Mouse (Mus musculus) CH12.LX (cell line): ENCODE results near the gene Lrp4. TPM values are rescaled to one million over a fixed set of nuclear protein-coding genes. Genes with fewer than 3 reads are reported as not detected.

Experiments used
- DNase-seq: peaks from one replicate; pipeline ENCODE4 v3.0.0-alpha.2; 2013; ENCODE audit errors: extremely low read depth
- H3K27ac ChIP-seq: 2 replicates; pipeline ENCODE4 v1.5.1; 2012; ENCODE audit warnings: low read depth, mild to moderate bottlenecking, control low read depth, moderate library complexity; ENCODE audit not compliant: insufficient read depth
- H3K27me3 ChIP-seq: replicated peaks from 2 replicates; pipeline ENCODE3; 2012; ENCODE audit warnings: inconsistent platforms
- H3K36me3 ChIP-seq, 2 experiments: replicated peaks in 1 of 2; 2 replicates each; pipeline versions ENCODE3 to v1.6.1; 2012; ENCODE audit warnings: inconsistent platforms in 1 of 2, low read length in 1 of 2, mild to moderate bottlenecking in 1 of 2, mixed read lengths in 1 of 2, moderate library complexity in 1 of 2; ENCODE audit not compliant: control insufficient read depth in 1 of 2, insufficient read depth in 1 of 2
- H3K4me1 ChIP-seq, 2 experiments: 2 replicates each; pipeline ENCODE4 v1.6.1; 2012; ENCODE audit warnings: inconsistent platforms in 1 of 2, moderate library complexity in 1 of 2; ENCODE audit not compliant: insufficient read depth in 2 of 2, control insufficient read depth in 1 of 2
- H3K4me2 ChIP-seq: 2 replicates; pipeline ENCODE4 v1.6.1; 2012; ENCODE audit warnings: low read depth, mild to moderate bottlenecking, control low read depth; ENCODE audit not compliant: poor library complexity, insufficient read depth, severe bottlenecking
- H3K4me3 ChIP-seq, 3 experiments: fragments of 150-350 bp in 1 of 3; sonication (generic) in 1 of 3; replicated peaks in 1 of 3; 2 replicates each; pipeline versions ENCODE3 to v1.5.1; 2011 to 2012; ENCODE audit warnings: low read depth in 2 of 3, low read length in 2 of 3, mild to moderate bottlenecking in 2 of 3, moderate library complexity in 2 of 3, control low read depth in 1 of 3, improper control_type of control experiment in 1 of 3, inconsistent platforms in 1 of 3, mixed read lengths in 1 of 3; ENCODE audit not compliant: poor library complexity in 1 of 3
- H3K79me2 ChIP-seq: replicated peaks from 2 replicates; pipeline ENCODE4 v1.6.1; 2012; ENCODE audit warnings: mild to moderate bottlenecking, moderate library complexity; ENCODE audit not compliant: control insufficient read depth, poor library complexity, insufficient read depth, severe bottlenecking; ENCODE audit errors: extremely low read depth
- H3K9ac ChIP-seq: 2 replicates; pipeline ENCODE4 v1.6.1; 2012; ENCODE audit warnings: low read depth, mild to moderate bottlenecking, control low read depth, moderate library complexity; ENCODE audit not compliant: insufficient read depth
- H3K9me3 ChIP-seq: replicated peaks from 2 replicates; pipeline ENCODE3; 2012; ENCODE audit warnings: low read length, inconsistent platforms, mixed read lengths
- ELF1 ChIP-seq: IDR thresholded peaks from 2 replicates; pipeline ENCODE4 v1.6.1; 2014; ENCODE audit warnings: low read depth, mild to moderate bottlenecking, inconsistent platforms, low read length, improper control_type of control experiment
- HCFC1 ChIP-seq: IDR thresholded peaks from 2 replicates; pipeline ENCODE4 v1.6.1; 2012; ENCODE audit warnings: low read depth, mild to moderate bottlenecking, inconsistent platforms, low read length, improper control_type of control experiment
- IRF4 ChIP-seq: IDR thresholded peaks from 2 replicates; pipeline ENCODE4 v1.6.1; 2014; ENCODE audit warnings: low read depth, mild to moderate bottlenecking, inconsistent platforms, low read length, improper control_type of control experiment
- JUN ChIP-seq: IDR thresholded peaks from 2 replicates; pipeline ENCODE4 v1.6.1; 2011; ENCODE audit warnings: low read depth, mild to moderate bottlenecking, low read length, improper control_type of control experiment, moderate library complexity; ENCODE audit not compliant: insufficient read depth
- MAZ ChIP-seq: IDR thresholded peaks from 2 replicates; pipeline ENCODE4 v1.6.1; 2012; ENCODE audit warnings: low read depth, mild to moderate bottlenecking, inconsistent platforms, low read length, improper control_type of control experiment, moderate library complexity
- MEF2A ChIP-seq: IDR thresholded peaks from 2 replicates; pipeline ENCODE4 v1.6.1; 2014; ENCODE audit warnings: low read depth, mild to moderate bottlenecking, inconsistent platforms, low read length, improper control_type of control experiment, borderline replicate concordance
- MXI1 ChIP-seq: IDR thresholded peaks from 2 replicates; pipeline ENCODE4 v1.6.1; 2011; ENCODE audit warnings: mild to moderate bottlenecking, low read depth, low read length, improper control_type of control experiment
- MYC ChIP-seq: IDR thresholded peaks from 2 replicates; pipeline ENCODE4 v1.6.1; 2011; ENCODE audit warnings: low read depth, mild to moderate bottlenecking, improper control_type of control experiment, low read length
- NRF1 ChIP-seq: IDR thresholded peaks from 2 replicates; pipeline ENCODE4 v1.6.1; 2014; ENCODE audit warnings: low read depth, mild to moderate bottlenecking, inconsistent platforms, low read length, improper control_type of control experiment, moderate library complexity
- POLR2A ChIP-seq: IDR thresholded peaks from 2 replicates; pipeline ENCODE4 v1.6.1; 2011; ENCODE audit warnings: low read depth, mild to moderate bottlenecking, improper control_type of control experiment, low read length
- SIN3A ChIP-seq: IDR thresholded peaks from 2 replicates; pipeline ENCODE4 v1.6.1; 2012; ENCODE audit warnings: low read length, improper control_type of control experiment, inconsistent platforms
- TBP ChIP-seq: conservative IDR thresholded peaks from 2 replicates; pipeline ENCODE4 v1.6.1; 2011; ENCODE audit warnings: low read depth, low read length, improper control_type of control experiment
- TCF12 ChIP-seq: IDR thresholded peaks from 2 replicates; pipeline ENCODE4 v1.6.1; 2014; ENCODE audit warnings: low read depth, mild to moderate bottlenecking, inconsistent platforms, low read length, improper control_type of control experiment
- UBTF ChIP-seq: IDR thresholded peaks from 2 replicates; pipeline ENCODE4 v1.6.1; 2012; ENCODE audit warnings: low read depth, mild to moderate bottlenecking, inconsistent platforms, low read length, improper control_type of control experiment, moderate library complexity
- ZC3H11A ChIP-seq: IDR thresholded peaks from 2 replicates; pipeline ENCODE4 v1.6.1; 2012; ENCODE audit warnings: low read depth, mild to moderate bottlenecking, inconsistent platforms, low read length, improper control_type of control experiment
- ZKSCAN1 ChIP-seq: IDR thresholded peaks from 2 replicates; pipeline ENCODE4 v1.6.1; 2012; ENCODE audit warnings: low read depth, inconsistent platforms, low read length, improper control_type of control experiment, borderline replicate concordance
- ZMIZ1 ChIP-seq: IDR thresholded peaks from 2 replicates; pipeline ENCODE4 v1.6.1; 2012; ENCODE audit warnings: low read depth, mild to moderate bottlenecking, inconsistent platforms, low read length, improper control_type of control experiment
- dilution Hi-C: fragments of 300-500 bp; cut with MboI; formaldehyde crosslinking; loops from 2 replicates; pipeline ENCODE4 v1.14.3; 2020; ENCODE audit warnings: low sequenced_read_pairs; ENCODE audit not compliant: extremely low pct_unique_long_range_greater_than_20kb, extremely low pct_ligation_motif_present
- in situ Hi-C: fragments of 300-500 bp; cut with MboI; formaldehyde crosslinking; loops from 3 replicates; pipeline ENCODE4 v1.14.3; 2019; ENCODE audit warnings: low sequenced_read_pairs, low pct_ligation_motif_present, low pct_unique_long_range_greater_than_20kb, mixed read lengths
- polyA plus RNA-seq: library from polyadenylated mRNA; unstranded; fragments of >175 nt; gene quantifications from 2 replicates; pipeline ENCODE4 v1.2.1, GENCODE M21; 2012; ENCODE audit warnings: low read depth; ENCODE audit not compliant: insufficient read length
- total RNA-seq, 2 experiments: library from RNA; depleted of rRNA; stranded (reverse); fragments of 300-350 nt in 1 of 2; fragments of >200 nt in 1 of 2; gene quantifications; 2 replicates each; pipeline ENCODE4 v1.2.3; 2012 to 2014

The Lrp4 gene
- total and polyA plus RNA-seq, 3 experiments = 0.91 to 5.9 (median 1.0) TPM

DNA sequence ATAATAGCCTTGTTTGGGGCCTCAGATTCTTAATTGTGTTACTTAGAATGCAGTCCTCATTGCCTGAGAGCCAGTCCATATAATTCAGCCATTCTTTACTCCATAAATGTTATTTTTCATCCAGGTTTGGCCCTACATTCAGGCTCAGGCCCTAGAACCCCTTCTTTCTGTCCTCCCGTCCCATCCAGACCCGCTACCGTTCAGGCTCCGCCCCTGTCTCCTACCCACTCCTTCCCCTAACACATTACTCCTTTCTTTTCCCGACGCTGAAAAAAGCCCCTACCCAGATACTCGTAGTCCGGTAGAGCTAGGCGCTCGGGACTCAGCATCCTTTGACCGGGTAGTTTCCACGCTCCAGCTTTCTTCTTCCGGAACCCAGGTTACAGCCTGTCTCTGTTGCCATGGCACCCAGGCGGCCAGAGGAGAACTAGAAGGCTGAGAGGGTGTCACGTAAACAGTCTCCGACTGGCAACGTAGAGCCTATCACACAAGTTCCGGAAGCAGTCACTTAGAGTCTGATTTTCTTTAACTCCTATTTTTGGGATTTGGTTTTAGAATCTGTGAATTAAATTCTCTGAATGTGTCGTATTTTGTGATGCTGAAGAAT is 12.9 kb upstream of the Lrp4 start, which contains the start of gene 1110051M20Rik:
Gene 1110051M20Rik (minus strand): TSS at position 419 of the 607 bp plus-strand sequence.
- dilution Hi-C loops (no loop called here), in situ Hi-C loops (no loop called here)
- H3K27me3 ChIP-seq = peaks cover 2% of the 10 kb centered on the region
- H3K9ac ChIP-seq = peak within 1 kb of the TSS; percentile 56
- TF ChIP-seq HCFC1 (peak; percentile 89), MXI1 (peak; percentile 98), ELF1 (peak; percentile 87), IRF4 (peak; percentile 31; the same call in 1 of the 2 replicates), MEF2A (peak; percentile 24; the same call in 1 of the 2 replicates), SIN3A (peak; percentile 86), TCF12 (peak; percentile 61; the same call in 1 of the 2 replicates), MAZ (no peak), JUN (0 out of 2 replicates have a peak, but pooled peaks have one; percentile 11), TBP (peak; percentile 85; the same call in 1 of the 2 replicates), POLR2A (peak; percentile 63), ZKSCAN1 (no peak), ZMIZ1 (no peak)
- H3K4me2 ChIP-seq = peak within 1 kb of the TSS; percentile 95
- no peak within 1 kb of the TSS for H3K27ac ChIP-seq
- H3K4me1 ChIP-seq = peaks cover 0 to 16% of the 10 kb centered on the region in 2 experiments; a peak in 2 of 4 replicates
- no peaks in the 10 kb centered on the region; the same call in 1 of the 2 replicates for H3K79me2 ChIP-seq
- H3K9me3 ChIP-seq = peaks cover 2% of the 10 kb centered on the region
- peak within 1 kb of the TSS; percentile 63 to 69 (median 67) for H3K4me3 ChIP-seq
- DNase-seq = peak; percentile 94
- H3K36me3 ChIP-seq = peaks cover 0 to 3% of the 10 kb centered on the region in 2 experiments

DNA sequence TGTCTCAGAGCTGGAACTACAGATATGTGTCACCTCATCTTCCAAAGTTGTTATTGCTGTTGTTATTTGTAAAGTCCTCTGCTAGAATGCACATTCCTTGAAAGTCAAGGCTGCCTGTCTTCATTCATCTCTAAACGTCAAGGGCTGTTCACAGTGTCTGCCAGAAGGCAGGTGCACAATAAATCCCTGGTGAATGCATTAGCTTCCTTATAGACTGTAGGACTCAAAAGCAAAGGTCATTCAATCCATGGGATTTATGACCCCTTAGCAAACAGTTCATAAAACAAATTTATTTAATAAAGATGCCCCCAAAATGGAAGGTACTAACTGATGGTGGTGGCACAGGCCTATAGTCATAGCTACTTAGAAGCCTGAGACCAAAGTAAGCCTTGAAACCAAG is 7.6 kb upstream of the Lrp4 start:
- Histone ChIP-seq H3K4me2 (no peak overlapping the region), H3K27ac (no peak overlapping the region), H3K9ac (no peak overlapping the region), H3K4me1 (peaks cover 0 to 15% of the 10 kb centered on the region in 2 experiments; a peak in 3 of 4 replicates), H3K9me3 (peaks cover 2% of the 10 kb centered on the region), H3K27me3 (peaks cover 9% of the 10 kb centered on the region), H3K36me3 (no peaks in the 10 kb centered on the region), H3K79me2 (no peaks in the 10 kb centered on the region), H3K4me3 (no peak overlapping the region)
- in situ Hi-C loops (no loop called here), dilution Hi-C loops (no loop called here)
- no peak for TF ChIP-seq ZC3H11A
- no peak for TF ChIP-seq MYC
- no peak for TF ChIP-seq UBTF
- TF ChIP-seq POLR2A = no peak
- TF ChIP-seq NRF1 = no peak
- DNase-seq = no peak
